Comparison of ENCODE assay signal across 40 mouse cellular contexts in genomic region chr10:130005366-130005765, GRCm38 (mm10). TPM values are rescaled to one million over a fixed set of nuclear protein-coding genes. Genes with fewer than 3 reads are reported as not detected.
"Had no signal": no experiment of that assay in that cellular context is flagged by ENCODE, and none has a peak within 500 bp of the region (broad histone marks: within the 10 kb centered on the region; RNA-seq: fewer than 3 reads in every experiment).

No protein-coding gene starts in this region.

RNA-seq across cellular contexts. Expression of gene Olfr820, which starts 7.1 kb away (rescaled TPM):
- total RNA-seq: left cerebral cortex, postnatal 10 days; left cerebral cortex, postnatal 14 days; left cerebral cortex, postnatal 25 days; left cerebral cortex, postnatal 36 days; left cerebral cortex, postnatal 4 days; liver, adult 2 months; megakaryocyte progenitor cell, adult 5-6 weeks; megakaryocyte, adult 5-6 weeks; megakaryocyte-erythroid progenitor cell, adult 5-6 weeks; midbrain, postnatal 0 days; monocyte, adult 5-6 weeks had no signal
- polyA plus RNA-seq: limb, embryonic 10.5 days; limb, embryonic 11.5 days; limb, embryonic 12.5 days; limb, embryonic 13.5 days; limb, embryonic 14.5 days; limb, embryonic 15.5 days; liver, adult 2 months; liver, embryonic 11.5 days; liver, embryonic 12.5 days; liver, embryonic 13.5 days; liver, embryonic 14.5 days; liver, embryonic 15.5 days; liver, embryonic 16.5 days; liver, postnatal 0 days; lung, adult 2 months; lung, embryonic 14.5 days; lung, embryonic 15.5 days; lung, embryonic 16.5 days; lung, postnatal 0 days; macrophage; midbrain, embryonic 10.5 days; midbrain, embryonic 11.5 days; midbrain, embryonic 12.5 days; midbrain, embryonic 13.5 days; midbrain, embryonic 14.5 days; midbrain, embryonic 15.5 days; midbrain, embryonic 16.5 days; midbrain, postnatal 0 days; myocyte; neural tube, embryonic 11.5 days; neural tube, embryonic 12.5 days had no signal

RNA-seq across cellular contexts. Expression of gene Gm10310, which starts 20.5 kb away (rescaled TPM):
- total RNA-seq: left cerebral cortex, postnatal 10 days; left cerebral cortex, postnatal 14 days; left cerebral cortex, postnatal 25 days; left cerebral cortex, postnatal 36 days; left cerebral cortex, postnatal 4 days; liver, adult 2 months; megakaryocyte progenitor cell, adult 5-6 weeks; megakaryocyte, adult 5-6 weeks; megakaryocyte-erythroid progenitor cell, adult 5-6 weeks; midbrain, postnatal 0 days; monocyte, adult 5-6 weeks had no signal
- polyA plus RNA-seq: limb, embryonic 10.5 days; limb, embryonic 11.5 days; limb, embryonic 12.5 days; limb, embryonic 13.5 days; limb, embryonic 14.5 days; limb, embryonic 15.5 days; liver, adult 2 months; liver, embryonic 11.5 days; liver, embryonic 12.5 days; liver, embryonic 13.5 days; liver, embryonic 14.5 days; liver, embryonic 15.5 days; liver, embryonic 16.5 days; liver, postnatal 0 days; lung, adult 2 months; lung, embryonic 14.5 days; lung, embryonic 15.5 days; lung, embryonic 16.5 days; lung, postnatal 0 days; macrophage; midbrain, embryonic 10.5 days; midbrain, embryonic 11.5 days; midbrain, embryonic 12.5 days; midbrain, embryonic 13.5 days; midbrain, embryonic 14.5 days; midbrain, embryonic 15.5 days; midbrain, embryonic 16.5 days; midbrain, postnatal 0 days; myocyte; neural tube, embryonic 11.5 days; neural tube, embryonic 12.5 days had no signal

RNA-seq across cellular contexts. Expression of gene Olfr821, which starts 24.8 kb away (rescaled TPM):
- total RNA-seq: left cerebral cortex, postnatal 10 days; left cerebral cortex, postnatal 14 days; left cerebral cortex, postnatal 25 days; left cerebral cortex, postnatal 36 days; left cerebral cortex, postnatal 4 days; liver, adult 2 months; megakaryocyte progenitor cell, adult 5-6 weeks; megakaryocyte, adult 5-6 weeks; megakaryocyte-erythroid progenitor cell, adult 5-6 weeks; midbrain, postnatal 0 days; monocyte, adult 5-6 weeks had no signal
- polyA plus RNA-seq: limb, embryonic 10.5 days; limb, embryonic 11.5 days; limb, embryonic 12.5 days; limb, embryonic 13.5 days; limb, embryonic 14.5 days; limb, embryonic 15.5 days; liver, adult 2 months; liver, embryonic 11.5 days; liver, embryonic 12.5 days; liver, embryonic 13.5 days; liver, embryonic 14.5 days; liver, embryonic 15.5 days; liver, embryonic 16.5 days; liver, postnatal 0 days; lung, adult 2 months; lung, embryonic 14.5 days; lung, embryonic 15.5 days; lung, embryonic 16.5 days; lung, postnatal 0 days; macrophage; midbrain, embryonic 10.5 days; midbrain, embryonic 11.5 days; midbrain, embryonic 12.5 days; midbrain, embryonic 13.5 days; midbrain, embryonic 14.5 days; midbrain, embryonic 15.5 days; midbrain, embryonic 16.5 days; midbrain, postnatal 0 days; myocyte; neural tube, embryonic 11.5 days; neural tube, embryonic 12.5 days had no signal

RNA-seq across cellular contexts. Expression of gene Olfr247, which starts 29.4 kb away (rescaled TPM):
- total RNA-seq: left cerebral cortex, postnatal 10 days; left cerebral cortex, postnatal 14 days; left cerebral cortex, postnatal 25 days; left cerebral cortex, postnatal 36 days; left cerebral cortex, postnatal 4 days; liver, adult 2 months; megakaryocyte progenitor cell, adult 5-6 weeks; megakaryocyte, adult 5-6 weeks; megakaryocyte-erythroid progenitor cell, adult 5-6 weeks; midbrain, postnatal 0 days; monocyte, adult 5-6 weeks had no signal
- polyA plus RNA-seq: limb, embryonic 10.5 days; limb, embryonic 11.5 days; limb, embryonic 12.5 days; limb, embryonic 13.5 days; limb, embryonic 14.5 days; limb, embryonic 15.5 days; liver, adult 2 months; liver, embryonic 11.5 days; liver, embryonic 12.5 days; liver, embryonic 13.5 days; liver, embryonic 14.5 days; liver, embryonic 15.5 days; liver, embryonic 16.5 days; liver, postnatal 0 days; lung, adult 2 months; lung, embryonic 14.5 days; lung, embryonic 15.5 days; lung, embryonic 16.5 days; lung, postnatal 0 days; macrophage; midbrain, embryonic 10.5 days; midbrain, embryonic 11.5 days; midbrain, embryonic 12.5 days; midbrain, embryonic 13.5 days; midbrain, embryonic 14.5 days; midbrain, embryonic 15.5 days; midbrain, embryonic 16.5 days; midbrain, postnatal 0 days; myocyte; neural tube, embryonic 11.5 days; neural tube, embryonic 12.5 days had no signal

RNA-seq across cellular contexts. Expression of gene Olfr819, which starts 38.3 kb away (rescaled TPM):
- total RNA-seq: left cerebral cortex, postnatal 10 days; left cerebral cortex, postnatal 14 days; left cerebral cortex, postnatal 25 days; left cerebral cortex, postnatal 36 days; left cerebral cortex, postnatal 4 days; liver, adult 2 months; megakaryocyte progenitor cell, adult 5-6 weeks; megakaryocyte, adult 5-6 weeks; megakaryocyte-erythroid progenitor cell, adult 5-6 weeks; midbrain, postnatal 0 days; monocyte, adult 5-6 weeks had no signal
- polyA plus RNA-seq: limb, embryonic 10.5 days; limb, embryonic 11.5 days; limb, embryonic 12.5 days; limb, embryonic 13.5 days; limb, embryonic 14.5 days; limb, embryonic 15.5 days; liver, adult 2 months; liver, embryonic 11.5 days; liver, embryonic 12.5 days; liver, embryonic 13.5 days; liver, embryonic 14.5 days; liver, embryonic 15.5 days; liver, embryonic 16.5 days; liver, postnatal 0 days; lung, adult 2 months; lung, embryonic 14.5 days; lung, embryonic 15.5 days; lung, embryonic 16.5 days; lung, postnatal 0 days; macrophage; midbrain, embryonic 10.5 days; midbrain, embryonic 11.5 days; midbrain, embryonic 12.5 days; midbrain, embryonic 13.5 days; midbrain, embryonic 14.5 days; midbrain, embryonic 15.5 days; midbrain, embryonic 16.5 days; midbrain, postnatal 0 days; myocyte; neural tube, embryonic 11.5 days; neural tube, embryonic 12.5 days had no signal
